Mouse (Mus musculus): ENCODE measurements around the gene Gvin1. TPM values are rescaled to one million over a fixed set of nuclear protein-coding genes. Genes with fewer than 3 reads are reported as not detected.
A peak's percentile ranks its signal among the peaks of the same experiment; 100 is the strongest.
"Not testable (repeated sequence)": the region's sequence is repeated elsewhere in the genome, so short reads cannot be mapped to it uniquely, and the experiment has no call there.

Gene Gvin1
- total RNA-seq (2021), result 10 to 100 TPM in 1 of 2 experiments, 1 to 10 TPM in 1; 9.1 to 27.9 TPM
- long read RNA-seq, experiment 1, partial matches to known transcripts, result 0 of 6 reads
- long read RNA-seq, experiment 1, other reads (novel, unspliced or antisense), result 6 of 6 reads
- long read RNA-seq, experiment 2, partial matches to known transcripts, result 0 of 1 reads
- long read RNA-seq, experiment 2, other reads (novel, unspliced or antisense), result 1 of 1 reads

DNA sequence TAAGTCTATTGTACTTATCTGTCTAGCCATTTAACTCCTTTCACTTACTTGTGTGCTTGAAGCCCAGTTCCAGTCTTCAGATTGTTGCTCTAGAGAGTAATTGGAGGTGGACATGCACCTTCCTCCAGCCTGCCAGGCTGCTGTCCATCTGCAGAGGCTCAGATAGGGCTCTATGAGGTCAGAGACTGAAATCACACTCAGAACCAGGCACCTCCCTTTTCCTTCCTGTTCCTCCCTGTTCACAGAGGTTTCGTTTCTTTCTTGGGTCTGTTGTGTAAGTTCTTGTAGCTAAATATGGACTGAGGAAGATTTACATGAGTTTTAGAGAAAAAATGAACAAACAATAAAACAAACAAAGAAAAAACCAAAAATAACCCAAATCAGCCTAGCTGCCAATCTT is at the start of gene Gvin1:
Gvin1 (minus strand) TSS at position 150 of the 400 bp plus-strand sequence.
- DNase-seq, result peak; percentile 11 to 77

DNA sequence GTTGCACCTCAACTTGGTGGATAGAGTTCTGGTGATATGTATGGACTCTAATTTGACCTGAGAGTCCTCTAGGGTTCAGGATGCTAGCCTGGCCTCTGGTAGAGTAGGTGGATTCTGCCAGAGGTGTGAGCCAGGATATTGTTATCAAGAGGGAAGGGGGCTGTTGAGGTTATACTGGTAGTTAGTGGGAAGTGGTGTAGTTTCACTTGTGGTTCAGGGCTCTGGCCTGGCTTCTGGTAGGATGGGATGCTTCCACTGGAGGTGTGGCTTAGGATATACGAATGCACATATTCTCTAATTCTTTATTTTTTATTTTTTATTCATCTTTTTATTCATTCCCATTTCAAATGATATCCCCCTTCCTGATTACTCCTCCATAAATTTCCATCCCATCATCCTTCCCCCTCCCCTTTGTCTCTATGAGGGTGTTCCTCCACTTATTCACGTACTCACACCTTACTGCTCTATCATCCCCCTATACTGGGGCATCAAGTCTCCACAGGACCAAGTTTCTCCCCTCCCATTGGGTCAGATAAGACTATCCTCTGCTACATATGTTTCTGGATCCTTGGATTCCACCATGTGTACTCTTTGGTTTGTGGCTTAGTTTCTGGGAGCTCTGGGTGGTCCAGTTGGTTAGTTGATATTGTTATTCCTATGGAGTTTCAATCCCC is 36.9 kb upstream of the Gvin1 start:
- no peak for DNase-seq

DNA sequence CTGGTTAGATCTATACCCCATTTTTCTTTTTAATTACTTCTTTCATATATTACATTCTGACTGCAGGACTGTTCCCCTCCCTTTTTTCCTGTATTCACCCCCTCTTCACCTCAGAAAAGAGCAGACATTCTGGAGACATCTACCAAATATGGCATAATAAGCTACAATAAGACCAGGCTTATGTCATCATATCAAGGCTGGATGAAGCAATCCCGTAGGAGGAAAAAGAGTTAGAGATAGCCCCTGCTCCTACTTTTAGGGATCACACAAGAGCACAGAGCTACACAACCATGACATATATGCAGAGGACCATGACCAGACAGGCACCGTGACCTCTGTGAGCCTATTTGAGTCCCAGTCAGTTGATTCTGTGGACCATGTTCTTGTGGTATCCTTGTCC is 33.8 kb upstream of the Gvin1 start:
- DNase-seq, result no peak

DNA sequence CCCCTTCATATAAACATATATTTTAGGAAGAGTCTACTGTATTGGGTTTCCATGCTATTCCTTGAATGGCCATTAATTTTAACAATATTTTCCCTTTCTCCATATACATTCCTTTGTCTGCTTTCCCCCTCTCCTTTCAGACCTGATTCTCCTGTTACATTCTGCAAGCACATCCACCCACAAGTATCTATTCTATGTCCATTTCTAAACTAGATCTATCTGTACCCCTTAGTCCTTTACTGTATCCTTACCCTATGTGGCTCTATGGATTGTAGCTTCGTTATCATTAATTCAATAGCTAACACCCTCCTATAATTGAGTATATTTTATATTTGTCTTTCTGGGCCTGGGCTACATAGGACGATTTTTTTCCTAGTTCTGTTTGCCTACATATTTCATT is 33.1 kb upstream of the Gvin1 start:
- DNase-seq, result no peak

DNA sequence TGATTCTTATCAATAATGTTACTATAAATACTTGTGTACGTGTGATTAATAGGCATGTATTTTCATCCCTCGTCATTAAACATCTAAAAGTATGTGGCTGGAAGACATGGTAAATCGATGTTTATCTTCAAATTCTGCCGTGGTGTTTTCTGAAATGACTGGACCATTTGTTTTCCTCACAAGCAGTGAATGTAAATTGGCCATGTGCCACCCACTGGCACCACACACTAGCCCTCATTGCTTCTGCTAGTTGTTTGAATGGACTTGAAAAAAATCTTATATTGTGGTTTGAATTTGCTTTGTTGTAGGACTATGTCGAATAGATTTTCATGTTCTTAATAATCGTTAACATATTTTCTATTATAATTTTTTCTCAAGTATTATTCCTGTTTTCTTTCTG is 30.5 kb upstream of the Gvin1 start:
- no peak for DNase-seq

DNA sequence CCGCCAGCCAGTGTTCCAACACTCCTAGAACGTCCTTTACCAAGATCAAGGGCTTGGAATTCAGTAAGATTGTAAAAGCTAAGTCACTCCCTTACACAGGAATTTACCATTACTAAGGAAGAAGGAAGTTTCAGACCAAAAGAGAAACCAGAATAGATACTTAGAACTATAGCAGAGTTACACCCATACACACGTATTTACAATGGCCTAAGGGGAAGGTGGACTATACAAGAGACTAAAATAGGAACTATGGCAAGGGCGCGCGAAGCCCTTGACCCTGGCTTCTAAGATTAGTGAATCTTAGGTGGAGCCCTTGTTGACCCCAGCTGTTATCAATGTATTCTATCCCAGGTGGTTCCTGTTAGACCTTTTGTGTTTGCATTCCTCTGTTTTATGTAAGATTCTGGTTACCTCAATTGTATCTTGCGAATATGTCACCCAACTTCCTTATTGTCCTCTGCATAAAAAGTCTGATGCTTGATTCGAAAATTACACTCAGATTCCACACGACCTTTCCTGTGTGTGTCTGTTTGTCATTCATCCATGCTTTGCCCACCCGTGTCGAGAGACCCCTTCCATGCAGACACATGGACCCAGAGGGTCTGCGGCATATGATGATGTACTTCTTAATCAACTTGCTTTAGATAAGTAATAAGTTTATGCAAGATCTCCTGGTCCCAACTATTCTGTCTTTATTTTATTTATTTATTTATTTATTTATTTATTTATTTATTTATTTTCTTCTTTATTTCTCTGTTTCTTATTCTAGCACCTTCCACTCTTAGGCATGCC is 25.6 kb upstream of the Gvin1 start:
- not testable (repeated sequence) for DNase-seq

DNA sequence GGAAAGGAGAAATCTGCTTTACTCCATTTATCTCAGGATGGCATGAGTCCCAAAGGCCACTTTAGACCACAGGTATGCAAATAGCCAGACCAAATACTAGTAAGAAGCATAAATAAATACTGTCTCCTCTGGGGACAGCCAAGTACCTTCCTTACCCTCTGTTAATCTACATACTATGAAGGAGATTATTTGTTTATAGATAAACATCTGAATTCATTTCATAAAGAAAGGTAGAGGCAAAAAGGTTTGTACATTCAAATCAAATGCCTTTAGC is 22.0 kb upstream of the Gvin1 start:
- no peak for DNase-seq

DNA sequence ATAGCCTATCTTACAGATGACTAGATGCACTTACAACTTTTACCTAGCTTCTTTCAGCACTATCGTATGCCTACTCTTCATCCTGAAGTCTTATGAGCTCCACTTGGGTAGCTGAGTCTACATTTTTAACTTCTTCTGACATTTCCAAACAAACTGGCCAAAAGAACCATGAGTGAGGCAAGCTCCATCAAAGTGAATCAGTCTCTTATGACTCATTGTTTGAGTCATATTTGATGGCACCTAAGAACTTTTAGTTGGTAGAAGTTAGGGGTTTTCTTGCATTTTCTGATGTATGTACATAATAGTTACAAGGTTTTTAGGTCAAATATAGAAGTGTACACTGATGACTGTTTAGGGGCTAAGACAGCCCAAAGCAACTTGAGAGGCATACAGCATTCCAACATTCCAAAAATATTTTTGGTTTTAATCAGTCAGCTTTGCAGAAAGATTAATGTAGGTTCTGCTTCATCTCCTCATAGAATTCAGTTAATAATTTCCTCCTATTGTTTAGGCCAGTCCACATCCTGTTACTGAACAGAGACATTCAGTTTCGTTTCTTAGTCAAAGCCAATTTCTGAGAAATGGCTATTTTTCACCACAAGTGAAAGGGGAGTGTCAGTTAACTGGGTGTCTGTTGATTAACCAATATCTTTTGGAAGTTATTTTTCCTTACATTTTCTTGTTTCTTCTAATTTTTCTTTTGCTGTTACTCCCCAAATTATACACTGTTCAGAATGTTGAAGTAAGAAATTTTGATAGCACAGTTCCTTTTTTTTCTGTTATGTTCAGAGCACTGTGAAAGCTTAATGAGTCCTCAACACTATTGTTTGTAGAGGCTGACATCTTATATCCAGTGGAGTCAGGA is 21.4 kb upstream of the Gvin1 start:
- peak; percentile 44 to 70 for DNase-seq

DNA sequence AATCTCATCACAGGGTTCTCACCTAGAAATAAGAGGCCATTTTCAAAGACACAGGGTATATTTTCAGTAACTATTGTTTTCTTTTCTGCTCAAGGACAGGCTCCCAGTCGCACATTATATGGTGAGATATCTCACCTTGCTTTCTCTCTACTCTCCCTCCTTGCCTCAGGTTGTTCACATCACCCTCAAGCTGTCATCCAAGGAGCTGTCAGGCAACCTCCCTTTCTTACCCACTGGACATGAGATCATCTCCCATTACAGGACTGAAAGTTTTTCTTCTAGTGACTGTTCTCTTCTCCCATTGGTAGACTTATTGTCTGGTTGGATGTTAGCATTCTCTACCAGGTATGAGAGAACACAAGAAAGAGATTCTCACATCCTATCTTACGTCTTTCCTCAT is 20.5 kb upstream of the Gvin1 start:
- no peak for DNase-seq

DNA sequence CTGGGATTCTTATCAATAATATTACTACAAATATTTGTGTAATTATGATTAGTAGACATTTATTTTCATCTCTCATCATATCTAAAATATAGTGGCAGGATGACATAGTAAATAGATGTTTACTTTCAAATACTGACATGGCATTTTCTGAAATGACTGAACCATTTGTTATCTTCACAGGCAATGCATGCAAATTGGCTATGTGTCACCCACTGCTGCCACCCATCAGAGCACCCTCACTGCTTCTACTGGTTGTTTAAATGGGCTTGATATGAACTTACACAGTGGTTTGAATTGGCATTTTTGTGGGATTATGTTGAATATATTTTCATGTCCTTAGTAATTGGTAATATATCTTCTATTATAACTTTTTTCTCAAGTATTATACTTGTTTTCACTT is 784 bp upstream of the Gvin1 start:
- DNase-seq, result not testable (repeated sequence)

DNA sequence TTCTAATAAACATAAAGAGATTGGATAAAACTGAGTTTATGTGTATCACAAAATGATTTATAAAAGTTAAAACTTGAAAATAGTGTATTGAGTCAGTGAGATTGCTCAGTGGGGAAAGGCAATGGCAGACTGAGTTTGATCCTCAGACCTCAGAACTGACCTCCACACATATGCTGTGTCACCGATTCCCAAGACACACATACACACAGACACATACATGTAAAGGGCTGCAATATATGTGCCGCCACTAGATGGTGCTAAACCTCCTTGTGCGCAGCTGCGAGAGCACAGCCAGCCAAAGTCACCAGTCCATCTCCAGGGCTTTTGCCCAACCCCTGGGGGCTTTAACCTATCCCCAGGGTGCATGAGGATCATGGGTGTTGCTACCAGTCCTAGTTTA is 1.4 kb downstream of the Gvin1 start:
- DNase-seq, result not testable (repeated sequence)

DNA sequence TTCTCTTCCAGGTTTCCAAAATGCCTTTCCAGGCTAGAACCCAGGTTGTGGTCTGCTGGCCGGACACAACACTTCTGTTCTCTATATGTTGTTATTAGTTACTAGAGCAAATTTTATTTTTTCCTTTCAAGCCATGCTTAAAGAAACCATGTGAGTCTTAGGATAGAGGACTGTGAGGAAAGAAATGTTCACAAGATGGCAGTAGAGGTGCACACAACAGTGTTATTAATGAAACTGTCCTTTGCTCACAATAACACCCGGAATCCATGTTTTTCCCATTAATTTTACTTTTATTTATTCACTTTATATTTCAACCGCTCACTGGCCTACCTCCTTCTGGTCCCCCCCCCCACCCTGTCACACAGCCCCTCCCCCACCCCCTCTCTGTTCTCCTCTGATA is 8.5 kb downstream of the Gvin1 start:
- peak in 1 of 2 experiments; percentile 0 for DNase-seq

DNA sequence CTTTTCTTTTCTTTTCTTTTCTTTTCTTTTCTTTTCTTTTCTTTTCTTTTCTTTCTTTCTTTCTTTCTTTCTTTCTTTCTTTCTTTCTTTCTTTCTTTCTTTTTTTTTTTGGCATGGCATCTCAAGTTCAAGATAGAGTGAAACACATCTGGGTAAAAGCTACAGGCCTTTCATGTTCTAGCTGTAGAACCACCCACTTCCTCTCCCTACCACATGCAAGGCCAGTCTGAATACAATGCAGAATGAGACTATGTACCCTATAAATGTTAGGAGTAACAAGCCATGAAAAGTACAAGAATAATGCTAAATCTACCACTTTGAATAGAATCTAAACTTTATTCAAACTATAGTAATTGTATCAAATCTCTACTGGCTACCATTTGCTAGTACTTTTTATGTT is 38.1 kb downstream of the Gvin1 start:
- not testable (repeated sequence) for DNase-seq

DNA sequence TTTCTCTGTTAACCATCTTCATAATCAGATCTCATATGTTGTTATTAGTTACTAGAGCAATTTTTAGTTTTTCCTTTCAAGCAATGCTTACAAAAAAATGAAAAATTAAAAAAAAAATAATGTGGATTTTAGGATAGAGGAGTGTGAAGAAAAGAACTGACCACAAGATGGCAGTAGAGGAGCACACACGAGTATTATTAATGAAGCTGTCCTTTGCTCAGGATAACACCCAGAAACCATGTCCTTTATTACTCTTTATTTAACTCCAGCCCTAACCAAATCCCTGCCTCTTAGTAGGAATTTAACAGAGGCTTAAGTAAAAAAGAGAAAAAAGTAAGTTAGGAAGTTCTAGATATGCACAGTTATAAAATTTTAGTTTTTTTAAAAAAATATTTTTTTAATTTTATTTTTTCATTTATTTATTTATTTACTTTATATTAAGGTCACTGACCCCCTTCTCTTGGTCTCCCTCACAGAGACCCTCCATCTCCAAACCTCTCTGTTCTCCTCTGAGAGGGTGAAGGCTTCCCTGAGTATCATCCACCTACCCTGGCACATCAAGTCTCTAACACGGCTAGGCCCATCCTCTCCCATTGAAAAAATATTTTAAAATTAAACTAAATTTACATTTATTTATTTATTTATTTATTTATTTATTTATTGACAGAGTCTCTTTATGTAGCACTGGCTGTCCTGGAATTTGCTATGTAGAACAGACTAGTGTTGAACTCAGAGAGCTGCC is 69.9 kb downstream of the Gvin1 start:
- not testable (repeated sequence) for DNase-seq

DNA sequence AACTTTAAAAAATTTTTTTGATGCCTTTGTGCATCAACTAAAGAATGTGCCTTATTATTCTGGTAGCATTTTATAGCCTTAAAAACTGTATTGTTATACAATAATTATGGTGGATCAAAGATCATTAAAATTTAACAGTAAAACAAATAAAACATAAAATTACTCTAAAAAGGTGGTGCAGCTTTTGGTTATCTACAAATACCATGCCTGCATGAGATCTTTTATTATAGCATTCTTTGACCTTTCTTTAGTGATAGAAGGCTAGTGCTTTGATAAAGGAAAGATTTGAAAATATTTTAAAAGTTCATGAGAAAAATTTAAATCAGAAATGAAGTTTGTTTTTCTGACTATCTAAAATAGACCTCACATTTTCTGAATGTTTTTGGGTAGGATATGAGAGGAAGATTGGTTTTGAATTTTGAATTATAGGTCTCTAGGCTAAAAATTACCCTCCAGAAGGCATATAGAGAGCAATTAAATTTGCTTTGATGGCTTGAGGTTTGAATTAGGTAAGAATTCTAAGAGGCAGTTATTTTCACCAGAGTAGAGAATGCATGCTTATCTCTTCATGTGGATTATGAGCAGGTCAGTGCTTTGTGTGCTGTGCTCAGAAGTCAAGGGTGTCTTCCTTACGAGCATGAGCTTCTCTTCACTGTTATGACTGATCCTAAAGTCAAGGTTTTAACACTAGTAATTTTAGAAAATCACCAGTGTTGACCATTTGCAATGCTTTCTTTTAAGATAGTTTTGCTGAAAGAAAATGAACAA is 73.8 kb downstream of the Gvin1 start:
- not testable (repeated sequence) for DNase-seq

DNA sequence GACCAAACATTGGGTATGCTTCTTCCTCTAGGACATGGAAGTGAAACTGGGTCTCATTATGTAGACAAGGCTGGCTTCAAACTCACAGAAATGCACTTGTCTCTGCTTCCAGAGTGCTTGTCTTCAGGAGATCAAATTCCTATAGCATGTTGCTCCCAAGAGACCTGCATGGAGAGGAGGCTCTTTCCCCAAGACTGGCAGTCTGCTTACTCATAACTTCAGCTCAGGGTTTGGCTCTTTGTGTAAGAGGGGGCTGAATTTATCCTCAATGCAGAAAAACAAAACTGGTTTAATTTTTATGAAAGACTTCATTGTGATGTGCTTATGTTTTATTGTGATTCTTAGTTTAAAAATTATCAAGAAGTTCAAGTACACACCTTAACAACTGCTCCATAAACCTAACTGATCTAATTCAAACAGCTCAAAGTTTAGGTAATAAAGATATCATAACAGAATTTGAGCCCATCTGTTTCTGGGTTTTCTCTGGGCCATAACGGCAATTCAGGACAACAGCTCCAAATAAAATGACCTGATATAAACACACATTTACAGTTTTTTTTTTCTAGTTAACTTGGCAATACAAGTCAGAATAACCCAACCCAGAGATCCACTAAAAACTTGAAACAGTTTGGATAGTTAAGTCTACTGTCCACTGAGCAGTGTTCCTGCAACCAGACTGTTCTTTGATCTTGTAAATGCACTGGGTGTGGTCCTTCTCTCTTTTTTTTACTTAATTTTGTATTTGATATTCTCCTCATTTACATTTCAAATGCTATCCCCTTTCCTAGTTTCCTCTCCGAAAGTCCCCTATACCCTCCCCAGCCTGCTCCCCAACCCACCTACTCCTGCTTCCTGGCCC is 97.8 kb downstream of the Gvin1 start:
- not testable (repeated sequence) for DNase-seq
